Mouse (Mus musculus): ENCODE results near the gene Znfx1.
"Not testable (repeated sequence)": the region's sequence is repeated elsewhere in the genome, so short reads cannot be mapped to it uniquely, and the experiment has no call there.

Znfx1 gene

GRCm38 (mm10) chr2:167053127-167053844, 9.5 kb downstream of the Znfx1 start:
- DNase-seq (ENCODE audit: low spot score in 2 of 2): no peak

DNA sequence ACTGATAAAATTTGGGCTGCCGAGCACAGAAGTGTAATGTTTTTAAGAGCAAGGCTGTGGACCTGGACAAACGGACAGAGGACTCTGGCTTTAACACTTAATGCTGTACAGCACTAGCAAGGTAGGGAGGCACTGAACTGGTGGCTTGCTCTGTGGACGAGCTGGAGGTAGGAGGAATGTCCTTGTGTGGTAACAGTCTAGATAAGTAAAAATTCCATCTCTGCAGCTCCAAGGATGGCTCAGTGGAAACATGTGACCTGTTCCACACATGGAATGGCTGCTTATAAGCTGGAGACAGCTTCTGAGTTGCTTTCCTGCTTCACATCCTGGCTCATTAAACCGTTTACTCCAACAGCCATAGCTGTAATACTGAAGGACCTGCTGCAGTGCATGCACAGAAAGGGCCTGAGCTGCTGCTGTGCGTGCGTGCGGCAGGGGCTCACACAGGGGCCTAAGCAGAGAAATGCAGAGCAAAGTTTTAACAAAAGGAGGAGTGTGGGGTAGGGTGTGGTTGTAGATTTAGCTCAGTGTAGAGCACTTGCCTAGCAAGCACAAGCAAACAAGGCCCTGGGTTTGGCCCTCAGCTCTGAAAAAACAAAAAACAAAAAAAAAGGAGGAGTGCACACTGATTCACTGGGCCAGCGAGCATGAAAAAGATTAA, 14.0 kb downstream of the Znfx1 start:
- no peak for DNase-seq (ENCODE audit: low spot score in 2 of 2)

DNA sequence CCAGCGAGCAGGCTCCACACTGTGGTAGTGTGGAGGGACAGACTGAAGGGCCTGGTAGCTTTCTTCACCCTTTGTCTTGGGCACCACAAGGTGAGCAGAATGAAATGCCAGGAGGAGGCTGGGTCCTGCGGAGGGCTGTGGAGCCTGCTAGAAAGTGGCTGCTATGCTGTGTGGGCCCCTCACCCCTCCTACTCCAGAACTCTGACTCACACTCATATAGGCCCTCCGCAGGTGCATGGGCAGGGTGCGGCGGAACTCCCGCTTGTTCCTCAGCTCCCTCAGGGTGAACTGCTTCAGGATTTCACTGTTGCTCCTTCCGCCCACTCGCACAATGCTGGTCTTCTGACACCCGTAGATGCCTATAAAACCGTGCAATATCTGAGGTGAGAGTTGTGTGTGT, 14.6 kb downstream of the Znfx1 start:
- no peak for DNase-seq (ENCODE audit: low spot score in 2 of 2)

DNA sequence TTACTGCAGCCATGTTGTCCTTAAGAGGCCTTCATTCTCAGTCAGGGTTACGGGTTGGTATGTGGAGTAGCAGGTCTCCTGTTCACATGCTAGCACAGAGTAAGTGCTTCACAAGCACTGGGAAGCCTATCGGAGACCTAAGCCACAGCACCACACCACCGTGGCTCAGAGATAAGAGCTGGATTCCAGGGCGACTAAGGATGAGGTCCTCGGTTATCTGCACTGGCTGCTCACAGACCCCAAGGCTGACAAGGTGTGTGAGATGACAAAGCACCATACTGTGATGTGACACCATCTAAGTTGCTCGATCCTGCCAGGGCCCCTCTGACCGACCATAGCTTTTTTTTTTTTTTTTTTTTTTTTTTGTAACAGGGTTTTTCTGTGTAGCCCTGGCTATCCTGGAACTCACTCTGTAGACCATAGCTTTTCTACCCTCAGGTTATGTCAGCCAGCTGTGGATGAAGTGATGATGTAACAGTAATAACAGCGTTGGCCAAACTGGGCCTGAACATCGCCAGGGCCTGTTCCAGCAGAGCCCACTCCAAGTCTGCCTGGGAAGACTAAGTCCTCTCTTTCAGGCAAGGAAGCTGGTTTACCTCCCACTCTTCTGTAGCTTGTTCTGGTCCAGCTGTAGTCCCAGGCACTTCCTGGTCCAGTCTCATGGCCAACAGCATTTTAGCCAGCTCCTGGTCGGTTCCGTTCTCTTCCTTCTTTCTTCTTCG, 19.3 kb downstream of the Znfx1 start:
- peak; percentile 55 to 76 for DNase-seq (ENCODE audit: low spot score in 2 of 2)

DNA sequence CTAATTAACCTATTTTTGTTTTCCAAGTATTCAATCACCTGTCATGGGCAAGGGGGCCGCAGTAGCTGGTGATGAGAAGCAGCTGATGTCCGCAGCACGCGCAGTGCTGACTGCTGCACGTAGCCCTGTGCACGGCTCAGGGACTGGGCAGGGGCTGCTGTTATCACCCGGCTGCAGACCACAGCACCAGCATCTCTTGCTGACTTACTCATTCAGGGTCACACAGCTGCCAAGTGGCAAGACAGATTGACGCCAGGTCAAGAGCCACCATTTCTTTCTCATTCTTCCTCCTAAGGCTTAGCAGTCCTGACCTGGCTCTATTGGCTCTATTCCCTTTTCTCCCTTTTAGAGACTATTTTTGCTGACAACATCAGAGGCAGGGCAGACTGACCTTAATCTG, 23.4 kb downstream of the Znfx1 start:
- DNase-seq (ENCODE audit: low spot score in 2 of 2): no peak

GRCm38 (mm10) chr2:167038716-167039115, 24.1 kb downstream of the Znfx1 start:
- DNase-seq (ENCODE audit: low spot score in 2 of 2): no peak

GRCm38 (mm10) chr2:167038297-167038696, 24.5 kb downstream of the Znfx1 start:
- DNase-seq (ENCODE audit: low spot score in 2 of 2): no peak

GRCm38 (mm10) chr2:167037710-167038109, 25.1 kb downstream of the Znfx1 start:
- no peak for DNase-seq (ENCODE audit: low spot score in 2 of 2)

- DNase-seq (ENCODE audit: low spot score in 2 of 2): no peak
Observed at GRCm38 (mm10) chr2:167030507-167030906, 32.3 kb downstream of the Znfx1 start.

- no peak for DNase-seq (ENCODE audit: low spot score in 2 of 2)
Observed at GRCm38 (mm10) chr2:167028553-167028952, 34.3 kb downstream of the Znfx1 start.

- DNase-seq (ENCODE audit: low spot score in 2 of 2): no peak
Observed at GRCm38 (mm10) chr2:167019396-167019795, 43.4 kb downstream of the Znfx1 start.

GRCm38 (mm10) chr2:167015382-167015718, 47.5 kb downstream of the Znfx1 start:
- no peak for DNase-seq (ENCODE audit: low spot score in 2 of 2)

DNA sequence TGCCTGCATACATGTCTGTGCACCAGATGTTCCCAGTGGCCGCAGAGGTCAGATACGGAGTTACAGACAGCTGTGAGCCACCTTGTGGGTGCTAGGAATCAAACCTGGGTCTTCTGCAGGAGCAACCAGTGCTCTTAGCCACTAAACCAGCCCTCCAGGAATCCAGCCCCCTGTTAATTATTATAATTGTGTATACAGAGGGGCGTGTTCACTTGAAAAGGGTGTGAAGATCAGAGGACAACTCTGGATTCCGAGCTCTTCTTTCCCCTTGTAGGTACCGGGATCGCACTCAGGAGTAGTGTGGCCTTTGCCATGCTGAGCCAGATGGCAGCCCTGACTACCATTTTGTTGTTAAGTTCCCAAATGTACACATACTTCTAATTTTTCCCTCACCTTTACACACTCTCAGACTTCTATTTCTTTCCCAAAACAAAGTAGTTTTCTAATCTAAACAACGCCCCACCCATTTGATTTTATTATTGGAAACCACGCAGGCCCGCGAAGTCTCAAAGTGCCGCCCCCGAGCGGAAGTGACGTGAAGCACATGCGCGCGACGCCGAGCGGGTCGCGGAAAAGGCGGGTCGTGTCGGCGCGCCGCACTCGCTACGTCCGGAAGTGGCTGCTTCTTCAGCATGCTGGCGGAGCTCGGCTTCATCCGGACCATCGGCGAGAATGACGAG, 48.0 kb downstream of the Znfx1 start, which contains the start of gene Ddx27:
Ddx27 (plus strand) TSS at position 492 of the 680 bp plus-strand sequence.
- DNase-seq (ENCODE audit: low spot score in 2 of 2): peak; percentile 87 to 95

DNA sequence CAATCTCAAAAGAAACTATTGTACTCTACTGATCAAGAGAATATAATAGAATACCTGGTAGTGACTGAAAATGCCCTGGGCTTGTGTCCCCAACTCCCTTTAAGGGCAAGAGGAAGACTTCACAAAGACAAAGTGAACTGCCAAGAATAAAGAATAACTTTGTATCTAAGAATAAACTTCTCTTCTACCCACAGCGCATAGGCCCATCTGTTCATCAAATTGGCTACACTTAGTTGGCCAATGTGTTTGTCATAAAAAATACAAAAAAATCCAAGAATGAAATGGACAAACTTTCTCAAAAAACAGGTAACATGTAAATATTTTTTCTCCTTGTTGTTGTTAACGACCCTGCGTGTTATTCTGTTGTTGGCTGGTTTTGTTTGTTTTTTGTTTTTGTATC, 52.3 kb downstream of the Znfx1 start:
- no peak for DNase-seq (ENCODE audit: low spot score in 2 of 2)

GRCm38 (mm10) chr2:167009483-167009882, 53.3 kb downstream of the Znfx1 start:
- no peak for DNase-seq (ENCODE audit: low spot score in 2 of 2)

GRCm38 (mm10) chr2:167007565-167007964, 55.2 kb downstream of the Znfx1 start:
- DNase-seq (ENCODE audit: low spot score in 2 of 2): not testable (repeated sequence)

GRCm38 (mm10) chr2:167007001-167007491, 55.8 kb downstream of the Znfx1 start:
- no peak for DNase-seq (ENCODE audit: low spot score in 2 of 2)

GRCm38 (mm10) chr2:167006355-167006754, 56.5 kb downstream of the Znfx1 start:
- no peak for DNase-seq (ENCODE audit: low spot score in 2 of 2)

GRCm38 (mm10) chr2:167004099-167004854, 58.5 kb downstream of the Znfx1 start:
- peak; percentile 53 to 70 for DNase-seq (ENCODE audit: low spot score in 2 of 2)

- DNase-seq (ENCODE audit: low spot score in 2 of 2): no peak
Observed at GRCm38 (mm10) chr2:167001486-167001885, 61.3 kb downstream of the Znfx1 start.

DNA sequence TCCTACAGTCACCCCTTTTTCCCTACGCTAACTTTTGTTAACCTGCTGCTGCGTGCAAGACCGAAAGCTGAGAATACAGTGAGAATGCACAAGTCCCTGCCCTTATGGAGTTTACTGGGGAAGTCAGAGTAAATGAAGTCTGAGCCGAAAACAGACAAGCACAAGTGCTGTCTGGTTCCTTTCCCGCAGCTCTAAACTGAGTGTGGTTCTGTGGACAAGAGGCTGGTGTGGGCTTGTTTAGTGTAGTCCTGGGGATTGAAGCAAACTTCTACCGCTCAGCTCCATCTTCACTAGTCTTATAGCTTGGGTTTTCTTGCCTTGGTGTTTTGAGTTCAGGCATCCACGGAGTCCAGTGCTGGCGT, 66.3 kb downstream of the Znfx1 start:
- no peak for DNase-seq (ENCODE audit: low spot score in 2 of 2)
